Mouse (Mus musculus) ES-Bruce4 (cell line): ENCODE results near the gene Col6a6. TPM values are rescaled to one million over a fixed set of nuclear protein-coding genes. Genes with fewer than 3 reads are reported as not detected.

Experiments
- H3K27ac ChIP-seq: 2 replicates; pipeline ENCODE4 v1.5.1; 2012; ENCODE audit warnings: low read length, inconsistent platforms; ENCODE audit not compliant: insufficient read depth
- H3K27me3 ChIP-seq: 2 replicates; pipeline ENCODE4 v1.6.1; 2012; ENCODE audit warnings: mild to moderate bottlenecking, low read length, inconsistent platforms; ENCODE audit not compliant: control insufficient read depth, poor library complexity, insufficient read depth, severe bottlenecking
- H3K36me3 ChIP-seq: 2 replicates; pipeline ENCODE4 v1.6.1; 2012; ENCODE audit warnings: inconsistent platforms, mild to moderate bottlenecking, low read length, moderate library complexity; ENCODE audit not compliant: control insufficient read depth, poor library complexity, insufficient read depth, severe bottlenecking
- H3K4me1 ChIP-seq: one replicate; pipeline ENCODE4 v1.8.1; 2011; ENCODE audit warnings: low read length; ENCODE audit not compliant: control insufficient read depth, insufficient read depth
- H3K4me3 ChIP-seq: 2 replicates; pipeline ENCODE4 v1.5.1; 2011; ENCODE audit warnings: low read depth, mild to moderate bottlenecking, low read length
- H3K9ac ChIP-seq: 2 replicates; pipeline ENCODE4 v1.6.1; 2012; ENCODE audit warnings: low read depth, mild to moderate bottlenecking, inconsistent platforms; ENCODE audit not compliant: poor library complexity, severe bottlenecking
- H3K9me3 ChIP-seq: replicated peaks from 2 replicates; pipeline ENCODE4 v1.6.1; 2012; ENCODE audit warnings: mild to moderate bottlenecking, low read length, inconsistent platforms; ENCODE audit not compliant: control insufficient read depth, poor library complexity, insufficient read depth, severe bottlenecking
- CTCF ChIP-seq: IDR thresholded peaks from one replicate; pipeline ENCODE4 v1.8.1; 2011; ENCODE audit warnings: low read depth, low read length
- EP300 ChIP-seq: IDR thresholded peaks from 2 replicates; pipeline ENCODE4 v1.6.1; 2011; ENCODE audit warnings: low read depth, low read length; ENCODE audit not compliant: insufficient read depth
- POLR2A ChIP-seq: IDR thresholded peaks from one replicate; pipeline ENCODE4 v1.8.1; 2011; ENCODE audit warnings: low read length; ENCODE audit not compliant: insufficient read depth
- polyA plus RNA-seq: library from polyadenylated mRNA; stranded (reverse); fragments of >200 nt; gene quantifications from 2 replicates; pipeline ENCODE4 v1.2.4, GENCODE M21; 2011; ENCODE audit warnings: low read depth; ENCODE audit not compliant: missing spikeins, insufficient read depth, insufficient read length

Gene Col6a6
- polyA plus RNA-seq, 1 experiment = not detected

DNA sequence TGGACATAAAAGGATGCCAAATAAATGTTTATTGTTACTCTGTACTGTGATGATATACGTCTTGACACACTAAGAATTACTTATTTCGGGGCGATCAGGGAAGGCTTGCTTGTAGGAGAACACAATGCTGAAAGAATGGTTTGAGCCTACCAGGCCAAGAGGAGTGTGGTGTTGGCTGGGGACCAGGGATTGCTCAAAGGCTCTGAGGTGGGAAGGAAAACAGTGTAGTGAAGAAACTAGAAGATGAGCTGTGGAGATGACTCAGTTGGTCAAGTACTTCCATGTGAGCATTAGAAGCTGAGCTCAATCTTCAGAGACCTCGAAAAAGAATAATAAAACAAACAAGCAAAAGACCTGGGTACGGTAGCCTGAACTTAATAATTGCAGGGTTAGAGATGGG lies 13.5 kb downstream of the Col6a6 start:
- no peak overlapping the region for H3K4me3 ChIP-seq
- H3K27ac ChIP-seq = no peak overlapping the region
- H3K9ac ChIP-seq = no peak overlapping the region
- no peaks in the 10 kb centered on the region for H3K36me3 ChIP-seq
- no peak for TF ChIP-seq POLR2A
- no peaks in the 10 kb centered on the region for H3K9me3 ChIP-seq
- no peaks in the 10 kb centered on the region; the same call in 1 of the 2 replicates for H3K27me3 ChIP-seq
- H3K4me1 ChIP-seq = no peaks in the 10 kb centered on the region

DNA sequence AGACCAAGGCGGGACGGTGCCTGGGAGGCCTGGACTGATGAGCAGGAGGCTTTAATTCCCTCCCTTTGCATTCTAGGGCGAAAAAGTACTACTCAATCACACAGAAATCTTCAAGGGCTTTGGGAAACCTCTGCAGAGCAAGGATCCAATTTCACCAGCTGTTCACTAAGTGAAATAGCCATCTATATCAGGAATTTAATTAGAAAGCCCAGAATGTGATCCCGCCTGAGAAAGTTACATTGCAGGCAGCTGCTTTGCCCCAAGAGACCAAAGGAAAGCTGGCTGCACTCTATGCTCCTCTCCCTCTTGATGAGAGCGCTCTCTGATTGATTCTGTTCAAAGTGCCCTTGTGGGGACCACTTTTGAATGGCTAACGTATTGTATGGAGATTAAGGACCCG lies 16.5 kb downstream of the Col6a6 start:
- H3K9ac ChIP-seq = no peak overlapping the region
- no peak overlapping the region for H3K27ac ChIP-seq
- no peaks in the 10 kb centered on the region for H3K27me3 ChIP-seq
- no peak overlapping the region for H3K4me3 ChIP-seq
- TF ChIP-seq CTCF = no peak
- no peak for TF ChIP-seq POLR2A
- TF ChIP-seq EP300 = no peak
- no peaks in the 10 kb centered on the region for H3K9me3 ChIP-seq
- no peaks in the 10 kb centered on the region for H3K4me1 ChIP-seq
- H3K36me3 ChIP-seq = no peaks in the 10 kb centered on the region

DNA sequence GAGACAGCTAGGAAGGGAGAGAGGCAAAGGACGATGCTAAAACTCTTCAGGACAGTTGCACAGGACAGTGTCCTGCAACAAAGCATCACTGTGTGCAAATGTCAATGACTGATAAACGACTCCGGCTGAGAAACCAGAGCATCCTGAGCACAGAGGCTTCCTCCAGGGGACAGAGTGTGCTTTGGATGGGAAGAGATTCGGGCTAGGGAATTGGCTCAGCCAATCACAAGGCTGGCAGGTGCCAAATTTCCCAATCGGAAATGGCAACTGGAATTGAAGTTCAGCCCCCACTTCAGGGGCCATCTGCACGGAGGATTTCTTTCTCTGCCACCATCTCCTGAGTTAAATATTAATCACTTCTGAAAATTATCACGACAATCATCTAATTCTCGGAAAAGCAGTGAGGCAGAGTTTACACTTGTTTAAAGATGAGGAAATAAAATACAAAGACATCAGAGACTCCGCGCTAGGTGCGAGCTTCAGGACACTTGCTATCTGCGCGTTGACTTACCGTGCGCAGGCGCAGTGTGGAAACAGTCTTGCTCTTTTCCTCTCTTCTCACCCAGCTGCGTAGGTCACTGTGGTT lies 18.9 kb downstream of the Col6a6 start:
- Histone ChIP-seq H3K4me1 (no peaks in the 10 kb centered on the region), H3K36me3 (no peaks in the 10 kb centered on the region), H3K4me3 (no peak overlapping the region), H3K9ac (no peak overlapping the region), H3K9me3 (no peaks in the 10 kb centered on the region), H3K27ac (no peak overlapping the region), H3K27me3 (no peaks in the 10 kb centered on the region)
- TF ChIP-seq POLR2A = no peak
- no peak for TF ChIP-seq CTCF
- TF ChIP-seq EP300 = no peak

DNA sequence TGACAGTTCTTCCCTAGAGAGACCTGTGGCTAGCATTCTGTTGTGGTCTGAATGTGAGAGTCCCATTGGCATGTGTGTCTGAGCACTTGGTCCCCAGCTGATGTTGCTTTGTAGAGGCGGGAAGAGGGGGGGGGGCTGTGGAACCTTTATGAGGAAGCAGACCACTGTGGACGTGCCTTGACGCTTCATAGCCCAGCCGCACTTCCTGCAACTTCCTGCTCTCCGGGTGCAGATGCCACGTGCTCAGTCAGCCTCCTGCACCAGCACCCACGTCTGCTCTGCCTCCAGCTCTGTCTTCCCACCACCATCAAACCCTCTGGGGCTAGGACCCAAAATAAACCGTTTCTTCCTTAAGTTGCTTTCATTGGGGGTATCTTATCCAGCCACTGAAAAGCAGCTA lies 24.5 kb downstream of the Col6a6 start:
- H3K4me3 ChIP-seq = no peak overlapping the region
- no peak for TF ChIP-seq CTCF

DNA sequence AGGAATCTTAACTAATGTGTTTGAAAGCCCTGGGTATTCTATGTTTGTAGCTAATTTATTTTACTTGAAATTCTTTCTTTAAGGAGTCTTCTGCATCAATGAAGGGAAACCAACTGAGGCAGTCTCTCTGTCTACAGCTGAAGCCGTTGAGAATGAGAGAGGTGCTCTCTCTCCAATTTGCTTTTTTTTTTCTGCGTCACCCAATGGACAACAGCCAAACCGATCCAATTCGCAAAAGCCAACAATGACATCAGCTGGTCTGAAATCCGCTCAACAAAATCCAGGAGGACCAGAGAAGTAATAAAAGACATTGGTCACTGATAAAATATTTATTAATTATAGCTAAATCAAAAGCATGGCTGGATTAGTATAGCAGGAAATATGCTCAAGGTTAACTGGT lies 26.5 kb downstream of the Col6a6 start:
- TF ChIP-seq POLR2A = no peak
- TF ChIP-seq EP300 = no peak
- TF ChIP-seq CTCF = no peak
- Histone ChIP-seq H3K9ac (no peak overlapping the region), H3K36me3 (no peaks in the 10 kb centered on the region), H3K9me3 (no peaks in the 10 kb centered on the region), H3K4me1 (no peaks in the 10 kb centered on the region), H3K4me3 (no peak overlapping the region), H3K27ac (no peak overlapping the region), H3K27me3 (no peaks in the 10 kb centered on the region)

More for the DNA sequence above, 24.5 kb downstream of the Col6a6 start:
- Histone ChIP-seq H3K9ac (no peak overlapping the region), H3K27me3 (no peaks in the 10 kb centered on the region), H3K9me3 (no peaks in the 10 kb centered on the region), H3K27ac (no peak overlapping the region), H3K36me3 (no peaks in the 10 kb centered on the region), H3K4me1 (no peaks in the 10 kb centered on the region)

DNA sequence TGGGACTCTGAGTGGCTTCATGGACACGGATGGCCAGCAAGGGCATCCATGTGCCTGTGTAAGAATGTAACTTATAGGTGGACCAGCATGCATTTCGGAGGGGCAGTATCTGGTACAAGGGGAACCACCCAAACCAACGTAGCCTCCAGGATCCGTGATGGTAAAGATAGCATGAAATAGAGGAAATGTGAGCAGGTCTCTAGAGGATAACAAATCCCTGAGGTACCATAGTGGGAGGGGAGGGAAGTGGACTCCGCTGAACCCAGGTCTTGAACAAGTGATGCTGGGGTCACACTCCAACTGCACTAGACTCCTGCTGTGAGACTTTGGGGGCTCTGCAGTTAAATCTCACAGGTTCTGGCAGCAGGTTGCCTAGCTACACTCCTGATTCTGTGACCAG lies 27.7 kb downstream of the Col6a6 start:
- H3K9ac ChIP-seq = no peak overlapping the region
- H3K4me1 ChIP-seq = no peaks in the 10 kb centered on the region
- H3K9me3 ChIP-seq = no peaks in the 10 kb centered on the region
- no peak for TF ChIP-seq POLR2A
- TF ChIP-seq CTCF = no peak
- no peak for TF ChIP-seq EP300
- H3K36me3 ChIP-seq = no peaks in the 10 kb centered on the region
- H3K27me3 ChIP-seq = no peaks in the 10 kb centered on the region
- no peak overlapping the region for H3K4me3 ChIP-seq
- H3K27ac ChIP-seq = no peak overlapping the region
